Mouse (Mus musculus) embryonic facial prominence, embryonic 10.5 days (tissue): ENCODE measurements around the gene Gm20449. TPM values are rescaled to one million over a fixed set of nuclear protein-coding genes. Genes with fewer than 3 reads are reported as not detected.
A peak's percentile ranks its signal among the peaks of the same experiment; 100 is the strongest.
"Not testable (repeated sequence)": the region's sequence is repeated elsewhere in the genome, so short reads cannot be mapped to it uniquely, and the experiment has no call there.

Experiments used
- DNase-seq: peaks from one replicate; pipeline ENCODE4 v3.0.0-alpha.2; 2017; ENCODE audit warnings: low spot score
- H3K27ac ChIP-seq: fragments of 300-500 bp; sonication (generic); replicated peaks from 2 replicates; pipeline ENCODE4 v1.5.1; 2016; ENCODE audit warnings: mild to moderate bottlenecking
- H3K27me3 ChIP-seq: fragments of 300-500 bp; sonication (generic); replicated peaks from 2 replicates; pipeline ENCODE4 v1.6.1; 2016; ENCODE audit warnings: low read depth, mild to moderate bottlenecking; ENCODE audit not compliant: poor library complexity, severe bottlenecking
- H3K36me3 ChIP-seq: fragments of 300-500 bp; sonication (generic); replicated peaks from 2 replicates; pipeline ENCODE4 v1.6.1; 2016; ENCODE audit warnings: mild to moderate bottlenecking, moderate library complexity
- H3K4me1 ChIP-seq: fragments of 300-500 bp; sonication (generic); 2 replicates; pipeline ENCODE4 v1.6.1; 2016
- H3K4me3 ChIP-seq: fragments of 300-500 bp; sonication (generic); 2 replicates; pipeline ENCODE4 v1.5.1; 2016; ENCODE audit warnings: mild to moderate bottlenecking, moderate library complexity
- H3K9me3 ChIP-seq: fragments of 300-500 bp; sonication (generic); 2 replicates; pipeline ENCODE4 v1.6.1; 2016; ENCODE audit warnings: mild to moderate bottlenecking
- WGBS: fragments of 180-500 bp; shearing (Covaris S2); methylation state at CpG from one replicate; pipeline ENCODE4 v1.1.7; 2016; 5-methylcytosine and 5-hydroxymethylcytosine counted together
- polyA plus RNA-seq: library from polyadenylated mRNA; unstranded; fragments of >200 nt; fragmentation: Nextera tagmentation; extraction: Ambion mirVana; gene quantifications from 2 replicates; pipeline ENCODE4 v1.2.1, GENCODE M21; 2016

The Gm20449 gene
- polyA plus RNA-seq: 0.05 TPM in 1 of 2 replicates, not detected in the other

DNA sequence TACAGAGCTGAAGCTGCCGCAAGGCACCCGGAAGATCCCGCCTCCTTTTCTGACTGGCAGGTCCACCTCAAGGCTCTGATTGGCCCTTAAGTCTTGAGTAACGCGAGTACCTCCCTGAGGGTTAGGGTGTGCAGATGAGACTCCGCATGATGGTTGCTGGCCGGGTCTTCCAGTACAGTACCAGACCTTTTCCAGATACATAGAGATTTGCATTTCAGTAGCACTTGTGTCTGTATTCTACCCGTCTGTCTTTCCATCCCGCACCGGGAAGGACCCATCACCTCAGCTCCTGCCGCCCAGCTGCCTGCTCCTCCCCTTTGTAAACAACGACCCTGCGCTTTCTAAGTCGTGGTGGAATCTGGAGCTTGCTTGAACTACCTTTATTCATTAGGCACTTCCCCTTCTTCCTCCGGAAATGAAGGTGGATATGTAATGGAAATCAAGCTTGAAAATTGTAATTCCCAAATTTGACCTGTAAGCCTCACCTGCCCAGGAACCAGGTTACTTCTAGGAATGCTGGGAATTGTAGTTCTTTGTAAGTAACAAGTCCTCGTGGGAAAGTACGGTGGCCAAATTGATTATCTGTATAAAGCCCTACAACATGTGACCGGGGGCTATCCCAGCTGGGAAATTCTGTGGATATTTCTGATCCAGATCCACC lies at the start of gene Gm20449, which contains the start of gene AW146154:
Gene Gm20449, minus strand, starts transcription at position 29 of the 661 bp plus-strand sequence.
Gene AW146154, minus strand, starts transcription at position 502 of the 661 bp plus-strand sequence.
- peak within 1 kb of the TSS; percentile 76 for H3K27ac ChIP-seq
- peak; percentile 85 for DNase-seq
- peak within 1 kb of the TSS; percentile 63 for H3K4me3 ChIP-seq
- H3K4me1 ChIP-seq: no peaks in the 10 kb centered on the region
- peaks cover 24% of the 10 kb centered on the region for H3K9me3 ChIP-seq
- no peaks in the 10 kb centered on the region for H3K27me3 ChIP-seq
- H3K36me3 ChIP-seq: peaks cover 14% of the 10 kb centered on the region
- under 1% methylated on average over 18 of the region's 18 CpGs for WGBS

DNA sequence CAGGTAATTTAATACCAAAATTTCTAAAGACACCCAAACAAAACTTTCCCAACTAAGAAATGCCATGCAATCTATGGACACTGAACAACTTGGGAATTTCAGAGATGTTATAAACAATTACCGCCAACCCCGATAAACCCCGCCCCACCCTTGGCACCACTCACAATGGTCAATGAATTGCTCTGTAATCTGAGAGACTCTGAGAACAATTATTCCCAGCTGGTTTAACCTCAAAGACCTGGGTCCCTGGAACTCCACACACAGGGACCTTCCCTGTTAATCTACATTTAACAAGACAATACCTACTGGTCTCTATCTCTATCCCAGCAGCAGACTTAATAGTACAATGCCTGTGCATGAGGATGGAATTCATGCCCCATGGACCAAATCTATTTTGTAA lies 13.5 kb upstream of the Gm20449 start:
- DNase-seq: no peak
- Histone ChIP-seq H3K36me3 (no peaks in the 10 kb centered on the region), H3K4me3 (no peak overlapping the region), H3K27me3 (no peaks in the 10 kb centered on the region), H3K4me1 (no peaks in the 10 kb centered on the region), H3K9me3 (peaks cover 19% of the 10 kb centered on the region), H3K27ac (no peak overlapping the region)
- 86% methylated on average over 3 of the region's 3 CpGs for WGBS

DNA sequence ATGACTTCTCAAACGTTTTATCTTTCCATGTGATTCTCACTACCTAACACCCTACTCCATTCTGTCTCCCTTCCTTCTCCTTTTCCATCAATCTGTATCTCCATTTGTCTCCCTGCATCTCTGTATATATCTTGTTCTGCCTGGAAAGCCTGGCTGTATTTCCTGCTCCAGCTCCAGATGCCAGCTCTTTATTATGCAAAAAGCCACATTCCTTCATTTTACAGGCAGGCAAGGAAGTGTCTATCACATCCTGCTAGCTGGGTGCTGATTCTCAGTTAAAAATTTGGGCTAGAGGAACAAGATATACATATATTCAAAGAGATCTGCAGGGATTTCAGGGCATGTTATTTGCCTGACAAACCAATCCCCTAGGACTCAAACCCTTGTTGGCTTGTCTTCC lies 13.0 kb upstream of the Gm20449 start:
- H3K4me3 ChIP-seq: no peak overlapping the region
- 24% methylated on average over 1 of the region's 1 CpGs for WGBS
- H3K27ac ChIP-seq: no peak overlapping the region
- no peaks in the 10 kb centered on the region for H3K4me1 ChIP-seq
- no peak for DNase-seq
- H3K9me3 ChIP-seq: peaks cover 18% of the 10 kb centered on the region
- H3K27me3 ChIP-seq: no peaks in the 10 kb centered on the region
- no peaks in the 10 kb centered on the region for H3K36me3 ChIP-seq

DNA sequence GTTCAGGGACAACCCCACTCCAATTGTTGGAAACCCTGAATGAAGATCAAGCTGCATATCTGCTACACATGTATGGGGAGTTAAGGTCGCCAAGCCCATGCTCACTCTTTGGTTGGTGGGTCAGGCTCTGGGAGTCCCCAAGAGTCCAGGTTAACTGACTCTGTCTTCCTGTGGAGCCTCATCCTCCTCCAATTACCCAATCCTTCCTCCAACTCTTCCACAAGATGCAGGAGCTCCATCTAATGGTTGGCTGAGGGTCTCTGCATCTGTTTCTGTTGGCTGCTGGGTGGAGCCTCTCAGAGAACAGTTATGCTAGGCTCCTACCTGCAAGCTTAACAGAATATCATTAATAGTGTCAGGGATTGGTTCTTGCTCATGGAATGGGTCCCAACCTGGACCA lies 3.2 kb upstream of the Gm20449 start:
- DNase-seq: no peak
- no peaks in the 10 kb centered on the region for H3K4me1 ChIP-seq
- no peak overlapping the region for H3K27ac ChIP-seq
- H3K27me3 ChIP-seq: no peaks in the 10 kb centered on the region
- H3K4me3 ChIP-seq: no peak overlapping the region
- 53% methylated on average over 1 of the region's 1 CpGs for WGBS
- no peaks in the 10 kb centered on the region for H3K36me3 ChIP-seq
- H3K9me3 ChIP-seq: peaks cover 15% of the 10 kb centered on the region

DNA sequence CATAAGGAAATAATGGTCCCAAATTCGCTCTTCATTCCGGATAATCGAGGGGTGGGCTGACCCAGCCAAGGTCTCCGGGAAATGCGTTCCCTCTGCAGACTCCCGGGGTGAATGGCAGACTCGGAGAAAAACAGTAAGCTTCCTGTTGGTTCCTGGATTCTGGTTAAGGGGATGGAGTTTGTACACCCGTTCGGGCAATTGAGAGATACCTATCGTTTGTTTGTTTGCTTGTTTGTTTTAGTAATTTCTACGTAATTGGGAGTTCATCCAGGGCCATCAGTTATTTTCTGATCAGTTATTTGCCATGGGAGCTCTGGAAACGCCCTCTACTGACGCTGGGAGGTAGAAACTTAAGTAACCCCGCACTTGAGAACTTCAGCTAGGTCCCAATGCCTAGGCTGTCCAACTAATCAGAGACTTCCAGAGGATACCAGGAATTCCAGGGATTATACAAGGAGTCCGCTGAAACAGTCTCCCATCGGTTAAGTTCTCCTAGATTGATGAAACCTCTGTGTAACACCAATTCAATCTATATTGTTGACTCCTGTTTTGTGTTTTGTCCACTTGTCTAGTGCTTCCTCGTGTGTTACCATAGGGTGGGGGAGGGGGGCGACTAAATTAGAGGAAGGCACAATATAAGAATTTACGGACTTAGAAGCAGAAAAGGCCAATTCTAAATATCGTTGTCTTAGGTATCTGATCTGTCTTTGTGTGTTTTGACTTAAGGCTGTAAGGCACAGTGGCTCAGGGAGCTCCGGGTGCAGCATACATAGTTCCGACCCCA lies 1.1 kb upstream of the Gm20449 start:
- 20% methylated on average over 22 of the region's 22 CpGs for WGBS
- peak overlapping the region; percentile 63 for H3K4me3 ChIP-seq
- DNase-seq: peak; percentile 20

DNA sequence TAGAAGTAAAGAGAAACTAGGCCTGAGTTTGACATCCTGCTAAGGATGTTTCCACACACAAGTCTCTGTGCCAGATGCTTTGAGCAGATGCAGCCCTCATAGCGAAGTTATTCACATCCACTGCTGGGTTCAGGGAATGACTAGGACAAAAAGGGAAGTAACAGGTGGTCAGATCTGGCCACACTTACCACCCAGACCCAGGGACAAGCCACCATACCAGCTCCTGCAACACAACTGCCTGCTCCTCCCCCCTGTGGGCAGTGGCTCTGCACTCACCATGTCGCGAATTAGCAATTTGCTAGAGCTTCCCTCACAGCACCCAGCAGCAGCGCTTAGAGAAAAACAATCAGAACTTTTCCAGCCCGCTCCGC lies 214 bp downstream of the Gm20449 start:
- H3K27me3 ChIP-seq, H3K4me1 ChIP-seq, DNase-seq: not testable (repeated sequence)
- H3K9me3 ChIP-seq: peaks cover 29% of the 10 kb centered on the region
- peak overlapping the region; percentile 76 for H3K27ac ChIP-seq
- 0% methylated on average over 6 of the region's 6 CpGs for WGBS
- peaks cover 19% of the 10 kb centered on the region for H3K36me3 ChIP-seq
- peak overlapping the region; percentile 63 for H3K4me3 ChIP-seq

More for the DNA sequence above, 1.1 kb upstream of the Gm20449 start:
- H3K4me1 ChIP-seq: no peaks in the 10 kb centered on the region
- H3K27me3 ChIP-seq: no peaks in the 10 kb centered on the region
- peaks cover 6% of the 10 kb centered on the region for H3K36me3 ChIP-seq
- H3K27ac ChIP-seq: no peak overlapping the region; the same call in 1 of the 2 replicates
- H3K9me3 ChIP-seq: peaks cover 16% of the 10 kb centered on the region; the same call in 1 of the 2 replicates

DNA sequence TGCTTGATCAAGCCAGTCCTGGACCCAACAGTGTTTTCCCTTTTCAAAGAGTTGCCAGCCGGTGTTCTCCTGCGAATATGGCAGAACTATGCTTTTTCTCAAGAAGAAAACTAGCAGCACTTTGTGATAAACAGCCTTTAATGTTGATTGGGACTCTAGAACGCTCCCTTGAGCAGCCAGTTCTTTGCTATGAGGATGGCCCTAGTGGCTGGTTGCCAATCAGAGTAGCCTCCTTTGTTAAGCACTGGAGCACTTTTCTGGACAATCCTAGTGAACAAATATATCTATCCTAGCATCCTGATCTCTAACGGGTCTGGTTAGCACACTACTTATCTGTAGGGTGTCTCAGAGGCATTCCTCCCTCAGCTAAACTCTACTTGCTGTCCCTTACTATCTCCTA lies 753 bp downstream of the Gm20449 start:
- WGBS: 79% methylated on average over 4 of the region's 4 CpGs
- H3K9me3 ChIP-seq: peaks cover 30% of the 10 kb centered on the region
- DNase-seq, H3K27ac ChIP-seq, H3K27me3 ChIP-seq, H3K4me1 ChIP-seq: not testable (repeated sequence)
- peaks cover 19% of the 10 kb centered on the region for H3K36me3 ChIP-seq
- peak overlapping the region; percentile 63 for H3K4me3 ChIP-seq

DNA sequence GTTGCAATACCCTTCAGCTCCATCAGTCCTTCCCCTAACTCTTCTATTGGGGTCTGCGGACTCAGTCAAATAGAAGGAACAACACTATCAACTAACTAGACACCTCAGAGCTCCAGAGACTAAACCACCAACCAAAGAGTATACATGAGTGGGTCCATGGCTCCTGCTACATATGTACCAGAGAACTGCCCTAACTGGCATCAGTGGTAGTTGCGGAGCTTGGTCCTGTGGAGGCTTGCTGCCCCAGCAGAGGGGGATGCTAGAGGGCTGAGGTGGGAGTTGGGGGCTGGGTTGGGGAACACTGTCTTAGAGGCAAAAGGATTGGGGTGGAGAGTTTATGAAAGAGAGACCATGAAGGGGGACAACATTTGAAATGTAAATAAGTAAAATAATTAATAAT lies 1.3 kb downstream of the Gm20449 start:
- Histone ChIP-seq H3K9me3 (peaks cover 31% of the 10 kb centered on the region), H3K27me3 (no peaks in the 10 kb centered on the region), H3K36me3 (peaks cover 19% of the 10 kb centered on the region), H3K27ac (no peak overlapping the region), H3K4me3 (no peak overlapping the region), H3K4me1 (no peaks in the 10 kb centered on the region)
- WGBS: 95% methylated on average over 2 of the region's 2 CpGs
- no peak for DNase-seq

DNA sequence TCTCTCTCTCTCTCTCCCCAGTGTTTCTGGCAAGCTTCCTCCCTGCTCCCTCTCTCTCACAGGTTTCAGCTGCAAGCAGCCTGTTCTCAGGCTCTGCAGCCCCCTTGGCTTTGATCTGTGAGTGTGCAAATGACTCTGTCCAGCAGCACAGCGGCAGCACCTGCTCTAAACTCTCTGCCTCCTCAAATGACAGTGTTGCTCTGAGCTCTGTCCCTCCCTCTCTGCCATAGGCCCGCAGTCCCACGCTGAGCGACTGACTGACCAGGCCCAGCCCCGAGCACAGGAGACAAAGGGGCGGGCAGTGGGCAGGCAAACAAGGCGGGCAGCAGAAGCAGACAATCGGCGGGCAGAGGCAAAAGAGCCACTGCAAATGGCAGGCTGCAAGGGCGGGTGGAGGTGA lies 47.4 kb downstream of the Gm20449 start:
- Histone ChIP-seq H3K27me3 (no peaks in the 10 kb centered on the region), H3K36me3 (no peaks in the 10 kb centered on the region), H3K27ac (no peak overlapping the region), H3K4me3 (no peak overlapping the region), H3K9me3 (peaks cover 26% of the 10 kb centered on the region), H3K4me1 (no peaks in the 10 kb centered on the region)
- 10% methylated on average over 10 of the region's 10 CpGs for WGBS
- peak; percentile 16 for DNase-seq

DNA sequence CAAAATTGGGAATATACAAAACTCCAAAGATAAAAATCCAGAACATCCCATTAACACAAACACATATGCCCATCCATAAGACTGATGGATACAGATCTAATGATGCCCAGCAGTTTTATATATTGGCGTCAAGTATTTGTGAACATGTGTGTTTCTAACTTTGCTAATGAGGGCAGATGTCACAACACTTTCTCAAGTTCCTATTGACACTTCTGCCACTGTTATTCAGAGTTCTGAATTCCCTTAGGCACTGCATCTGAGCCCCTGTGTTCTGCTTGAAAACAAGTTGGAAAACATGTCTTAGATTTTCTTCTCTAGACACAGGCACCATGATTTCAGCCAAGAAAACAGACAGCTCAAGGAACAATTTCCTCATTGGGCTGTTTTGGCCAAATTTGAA lies 50.6 kb downstream of the Gm20449 start, which contains the start of gene Vmn2r57:
Gene Vmn2r57, minus strand, starts transcription at position 101 of the 400 bp plus-strand sequence.
- not testable (repeated sequence) for H3K27me3 ChIP-seq, H3K27ac ChIP-seq, H3K4me3 ChIP-seq, DNase-seq, H3K4me1 ChIP-seq, H3K9me3 ChIP-seq, H3K36me3 ChIP-seq
- WGBS: 60% methylated on average over 1 of the region's 1 CpGs

DNA sequence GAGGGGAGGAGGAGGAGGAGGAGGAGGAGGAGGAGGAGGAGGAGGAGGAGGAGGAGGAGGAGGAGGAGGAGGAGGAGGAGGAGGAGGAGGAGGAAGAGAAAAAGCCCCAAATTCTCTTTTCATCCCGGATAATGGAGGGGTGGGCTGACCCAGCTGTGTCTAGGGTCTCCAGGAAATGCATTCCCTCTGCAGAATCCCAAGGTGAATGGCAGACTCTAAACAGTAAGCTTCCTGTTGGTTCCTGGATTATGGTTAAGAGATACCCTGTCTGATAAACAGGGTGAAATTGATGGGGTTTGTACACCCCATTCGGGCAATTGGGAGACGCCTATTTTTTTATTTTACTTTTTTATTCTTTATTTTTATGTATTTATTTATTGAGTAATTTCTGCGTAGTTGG lies 105.1 kb downstream of the Gm20449 start:
- no peak for DNase-seq
- H3K27ac ChIP-seq: no peak overlapping the region
- peak overlapping the region; percentile 67 for H3K4me3 ChIP-seq
- H3K36me3 ChIP-seq: no peaks in the 10 kb centered on the region
- H3K27me3 ChIP-seq: no peaks in the 10 kb centered on the region
- WGBS: 69% methylated on average over 4 of the region's 4 CpGs
- no peaks in the 10 kb centered on the region for H3K4me1 ChIP-seq
- no peaks in the 10 kb centered on the region for H3K9me3 ChIP-seq

DNA sequence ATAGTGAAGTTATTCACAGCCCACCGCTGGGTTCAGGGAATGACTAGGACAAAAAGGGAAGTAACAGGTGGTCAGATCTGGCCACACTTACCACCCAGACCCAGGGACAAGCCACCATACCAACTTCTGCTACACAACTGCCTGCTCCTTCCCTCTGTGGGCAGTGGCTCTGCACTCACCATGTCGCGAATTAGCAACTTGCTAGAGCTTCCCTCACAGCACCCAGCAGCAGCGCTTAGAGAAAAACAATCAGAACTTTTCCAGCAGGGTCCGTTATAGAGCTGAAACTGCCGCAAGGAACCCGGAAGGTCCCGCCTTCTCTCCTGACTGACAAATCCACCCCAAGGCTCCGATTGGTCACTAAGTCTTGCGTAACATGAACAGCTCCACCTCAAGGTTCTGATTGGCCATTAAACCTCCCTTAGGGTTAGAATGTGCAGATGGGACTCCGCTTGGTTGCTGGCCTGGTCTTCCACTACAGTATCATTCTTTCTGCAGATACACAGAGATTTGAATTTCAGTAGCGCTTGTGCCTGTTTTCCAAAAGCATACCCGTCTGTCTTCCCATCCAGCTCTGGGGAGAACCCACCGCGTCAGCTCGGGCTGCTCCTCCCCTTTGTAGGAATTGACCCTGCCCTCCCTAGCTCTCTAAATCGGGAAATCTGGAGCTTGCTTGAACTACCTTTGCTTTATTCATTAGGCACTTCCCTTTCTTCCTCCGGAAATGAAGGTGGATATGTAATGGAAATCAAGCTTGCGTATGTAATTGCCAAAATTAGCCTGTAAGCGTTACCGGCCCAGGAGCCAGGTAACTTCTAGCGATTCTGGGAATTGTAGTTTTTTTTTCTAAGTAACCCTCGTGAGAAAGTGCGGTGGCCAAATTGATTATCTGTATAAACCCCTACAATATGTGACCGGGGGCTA lies 105.9 kb downstream of the Gm20449 start, which contains the start of gene AI987944:
Gene AI987944, minus strand, starts transcription at position 332 of the 924 bp plus-strand sequence.
- Histone ChIP-seq H3K9me3 (no peaks in the 10 kb centered on the region), H3K27ac (peak within 1 kb of the TSS; percentile 87), H3K36me3 (no peaks in the 10 kb centered on the region), H3K4me1 (no peaks in the 10 kb centered on the region), H3K4me3 (peak within 1 kb of the TSS; percentile 67), H3K27me3 (no peaks in the 10 kb centered on the region)
- under 1% methylated on average over 25 of the region's 25 CpGs for WGBS
- DNase-seq: peak; percentile 84
